Mouse (Mus musculus) brain, embryonic 14.5 days (tissue): ENCODE results near the gene Calu.

Experiments
- CTCF ChIP-seq: fragments of 200-500 bp; IDR thresholded peaks from 2 replicates; pipeline ENCODE4 v1.5.1; 2012; ENCODE audit warnings: inconsistent platforms, mild to moderate bottlenecking, moderate library complexity, borderline replicate concordance; ENCODE audit not compliant: insufficient read depth, insufficient read length; ENCODE audit errors: extremely low read depth
- POLR2A ChIP-seq: fragments of 200-500 bp; IDR thresholded peaks from 2 replicates; pipeline ENCODE4 v1.6.1; 2012; ENCODE audit warnings: mild to moderate bottlenecking, inconsistent platforms, borderline replicate concordance; ENCODE audit not compliant: poor library complexity, insufficient read depth, insufficient read length, severe bottlenecking; ENCODE audit errors: extremely low read depth

DNA sequence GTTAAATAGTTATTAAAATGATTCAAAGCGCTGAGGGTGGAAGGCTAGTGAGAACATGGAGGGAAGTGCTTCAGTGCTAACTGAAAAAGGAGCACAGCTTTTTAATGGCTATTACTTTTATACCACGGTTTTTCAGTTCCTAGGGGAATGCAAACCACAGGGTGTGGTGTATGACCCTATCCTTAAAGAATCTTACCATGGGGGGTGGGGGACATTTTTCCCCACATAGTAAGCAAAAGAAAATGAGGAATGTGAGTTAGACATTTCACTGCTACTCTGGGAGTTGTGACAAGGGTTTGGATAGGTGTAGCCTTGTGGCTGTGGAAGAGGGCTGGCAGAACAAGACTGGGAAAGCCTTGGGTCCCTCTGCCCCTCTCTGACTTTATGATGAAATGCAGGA lies 30.6 kb upstream of the Calu start:
- TF ChIP-seq CTCF, result no peak
- TF ChIP-seq POLR2A, result no peak
